8 mouse cellular contexts compared by ENCODE assay signal in the genomic region with DNA sequence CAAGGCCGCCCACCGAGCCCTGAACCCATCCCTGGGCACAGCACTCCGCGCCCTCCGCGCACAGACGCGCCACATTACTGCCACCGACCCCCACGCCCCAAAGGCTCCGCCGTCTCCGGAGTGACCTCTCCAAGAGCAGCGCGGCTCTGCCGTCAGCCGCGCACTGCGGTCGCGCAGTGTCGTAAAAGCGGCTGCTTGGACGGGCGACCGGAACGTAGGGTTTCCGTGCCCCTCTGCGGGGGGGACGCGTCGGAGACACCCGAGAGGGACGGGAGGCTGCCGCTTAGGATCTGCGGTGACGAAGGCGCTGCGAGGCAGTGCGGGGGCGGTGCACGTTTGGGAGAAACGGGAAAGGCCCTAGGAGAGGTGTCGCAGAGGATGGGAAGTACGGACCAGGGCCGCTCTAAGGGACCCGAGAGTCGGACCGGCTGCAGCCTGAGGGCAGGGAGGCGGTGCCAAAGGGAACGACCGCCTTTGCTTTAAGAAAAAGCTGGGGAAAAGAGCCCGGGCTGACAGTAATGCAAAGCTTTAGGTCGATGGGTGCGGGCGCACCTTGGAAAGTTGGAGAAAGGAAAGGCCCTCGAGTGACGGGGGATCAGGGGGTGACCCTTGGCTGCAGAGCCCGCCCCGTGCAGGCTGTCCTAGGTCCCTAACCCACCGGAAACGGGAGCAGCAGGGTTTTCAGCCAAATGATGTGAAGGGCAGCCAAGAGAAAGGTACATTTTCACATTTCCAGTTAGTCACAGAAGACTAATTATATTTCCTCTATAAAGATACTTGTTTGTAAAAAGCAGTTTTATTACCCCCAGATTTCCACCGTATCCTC. TPM values are rescaled to one million over a fixed set of nuclear protein-coding genes. Genes with fewer than 3 reads are reported as not detected.
A peak's percentile ranks its signal among the peaks of the same experiment; 100 is the strongest.
DNase-seq lines count a peak whose midpoint lies in the region; ATAC-seq and TF ChIP-seq lines count a peak whose summit lies in the region.

A gene (minus strand): TSS at position 389 of the 826 bp plus-strand sequence.

- peak within 1 kb of the TSS; percentile 68 for H3K4me2 ChIP-seq in heart, embryonic 11.5 days
- H3K4me2 ChIP-seq in kidney, embryonic 16.5 days (replicated peaks; ENCODE audit: low read depth, low read length) = peak within 1 kb of the TSS; percentile 63
- peak within 1 kb of the TSS; percentile 94 for H3K4me2 ChIP-seq in myocyte (ENCODE audit: low read depth)

- H3K79me2 ChIP-seq in liver, adult 2 months (ENCODE audit: control insufficient read depth, insufficient read depth, low read length) = peaks cover 12% of the 10 kb centered on the region; the same call in 1 of the 2 replicates
- peaks cover 9% of the 10 kb centered on the region for H3K79me2 ChIP-seq in myocyte (ENCODE audit: control insufficient read depth, insufficient read depth)

- H3K4me1 ChIP-seq in heart, embryonic 11.5 days (ENCODE audit: control insufficient read depth, insufficient read depth, low read length) = peaks cover 5% of the 10 kb centered on the region; the same call in 1 of the 2 replicates
- H3K4me1 ChIP-seq in kidney, embryonic 16.5 days (ENCODE audit: insufficient read depth, low read length) = peaks cover 13% of the 10 kb centered on the region
- H3K4me1 ChIP-seq in liver, adult 2 months (ENCODE audit: control insufficient read depth, insufficient read depth, low read length) = peaks cover 7% of the 10 kb centered on the region; the same call in 1 of the 2 replicates

- under 1% methylated on average over 61 of the region's 63 CpGs for WGBS in heart, embryonic 11.5 days (ENCODE audit: insufficient replicate concordance)
- under 1% methylated on average over 63 of the region's 63 CpGs for WGBS in kidney, embryonic 16.5 days
- under 1% methylated on average over 62 of the region's 63 CpGs for WGBS in liver, adult 2 months

- no peaks in the 10 kb centered on the region for H3K27me3 ChIP-seq in heart, embryonic 11.5 days (ENCODE audit: control insufficient read depth, insufficient read depth, low read length)
- no peaks in the 10 kb centered on the region for H3K27me3 ChIP-seq in kidney, embryonic 16.5 days (ENCODE audit: insufficient read depth, low read length)
- H3K27me3 ChIP-seq in liver, adult 2 months (ENCODE audit: control insufficient read depth, insufficient read depth, low read length) = no peaks in the 10 kb centered on the region
- no peaks in the 10 kb centered on the region for H3K27me3 ChIP-seq in myocyte (ENCODE audit: control insufficient read depth, insufficient read depth, insufficient read length)
- H3K27me3 ChIP-seq in splenic B cell, adult 2 months (ENCODE audit: control insufficient read depth, insufficient read depth, low read length, poor library complexity, severe bottlenecking) = no peaks in the 10 kb centered on the region

- TF ChIP-seq CTCF in liver, adult 2 months (IDR thresholded peaks at IDR 0.05; ENCODE audit: low read depth, low read length) = no peak

- ATAC-seq in erythroblast, adult 5-6 weeks (replicated peaks; ENCODE audit: low FRiP score, poor library complexity, severe bottlenecking) = peak; percentile 95
- peak; percentile 90 for ATAC-seq in heart, embryonic 11.5 days (replicated peaks; ENCODE audit: insufficient number of reproducible peaks, low FRiP score, low TSS enrichment)
- ATAC-seq in kidney, embryonic 16.5 days (ENCODE audit: low FRiP score, low TSS enrichment) = peak; percentile 94

- peak within 1 kb of the TSS; percentile 81 for H3K27ac ChIP-seq in heart, embryonic 11.5 days (ENCODE audit: low read depth, low read length)
- peak within 1 kb of the TSS; percentile 84 for H3K27ac ChIP-seq in kidney, embryonic 16.5 days (ENCODE audit: low read length)
- peak within 1 kb of the TSS; percentile 99 for H3K27ac ChIP-seq in liver, adult 2 months (replicated peaks; ENCODE audit: insufficient read depth, low read depth, low read length)

- peak within 1 kb of the TSS; percentile 97 for H3K9ac ChIP-seq in heart, embryonic 11.5 days (ENCODE audit: low read depth, low read length)
- H3K9ac ChIP-seq in kidney, embryonic 16.5 days (replicated peaks; ENCODE audit: low read length) = peak within 1 kb of the TSS; percentile 92
- H3K9ac ChIP-seq in liver, adult 2 months (ENCODE audit: low read depth, low read length) = peak within 1 kb of the TSS; percentile 99

- no peaks in the 10 kb centered on the region for H3K9me3 ChIP-seq in heart, embryonic 11.5 days (replicated peaks; ENCODE audit: control insufficient read depth, low read length)
- H3K9me3 ChIP-seq in kidney, embryonic 16.5 days (ENCODE audit: low read length) = no peaks in the 10 kb centered on the region

- H3K36me3 ChIP-seq in heart, embryonic 11.5 days (ENCODE audit: control insufficient read depth, insufficient read depth, low read length) = 0 out of 2 replicates have a peak, but pooled peaks cover 3% of the 10 kb centered on the region
- peaks cover 16% of the 10 kb centered on the region; the same call in 1 of the 2 replicates for H3K36me3 ChIP-seq in kidney, embryonic 16.5 days (ENCODE audit: insufficient read depth, low read length)
- H3K36me3 ChIP-seq in liver, adult 2 months (ENCODE audit: control insufficient read depth, insufficient read depth, low read length) = peaks cover 7% of the 10 kb centered on the region; the same call in 1 of the 2 replicates
- H3K36me3 ChIP-seq in myocyte (ENCODE audit: control insufficient read depth, insufficient read depth) = peaks cover 7% of the 10 kb centered on the region
- H3K36me3 ChIP-seq in splenic B cell, adult 2 months (ENCODE audit: control insufficient read depth, insufficient read depth, low read length, poor library complexity, severe bottlenecking) = no peaks in the 10 kb centered on the region

- peak within 1 kb of the TSS; percentile 85 for H3ac ChIP-seq in myocyte (ENCODE audit: control insufficient read depth, insufficient read length)

- peak within 1 kb of the TSS; percentile 99 for H3K4me3 ChIP-seq in heart, embryonic 11.5 days (ENCODE audit: low read depth, low read length)
- H3K4me3 ChIP-seq in kidney, embryonic 16.5 days (ENCODE audit: low read length) = peak within 1 kb of the TSS; percentile 93
- H3K4me3 ChIP-seq in liver, adult 2 months (ENCODE audit: insufficient read depth, low read depth, low read length) = peak within 1 kb of the TSS; percentile 100
- peak within 1 kb of the TSS; percentile 76 for H3K4me3 ChIP-seq in myocyte

- TF ChIP-seq POLR2A in liver, adult 2 months (IDR thresholded peaks at IDR 0.05; ENCODE audit: extremely low read depth, insufficient read depth, low read length) = peak; percentile 82; the same call in 1 of the 2 replicates
- TF ChIP-seq POLR2A in myocyte (IDR thresholded peaks at IDR 0.05; ENCODE audit: insufficient read length, low read depth) = peak; percentile 85

- DNase-seq in B cell, adult 2 months = peak; percentile 73 to 78
- DNase-seq in brain, adult 2 months (ENCODE audit: low read depth, low spot score) = peak; percentile 98
- DNase-seq in liver, adult 2 months (ENCODE audit: extremely low read depth, low read depth, low spot score) = peak; percentile 76
- DNase-seq in splenic B cell, adult 2 months (ENCODE audit: low read depth, low spot score) = peak; percentile 81

TF ChIP-seq in myocyte, 11 proteins besides CTCF, POLR2A, EP300 and RAD21:
- TF ChIP-seq TCF3 (IDR thresholded peaks at IDR 0.05; ENCODE audit: insufficient read length, low read depth) = no peak
- no peak for TF ChIP-seq TCF12 (IDR thresholded peaks at IDR 0.05; ENCODE audit: insufficient read depth, poor library complexity, severe bottlenecking)
- peak in 1 of 3 experiments; percentile 38 for TF ChIP-seq MYOD1 (IDR thresholded peaks at IDR 0.05; ENCODE audit: control insufficient read depth in 1 of 3, insufficient read length in 2 of 3, low read depth in 2 of 3)
- no peak for TF ChIP-seq CEBPB (IDR thresholded peaks at IDR 0.05; ENCODE audit: insufficient read depth, poor library complexity, severe bottlenecking)
- no peak for TF ChIP-seq E2F4 (IDR thresholded peaks at IDR 0.05; ENCODE audit: insufficient read depth)
- peak in 1 of 3 experiments; percentile 40 for TF ChIP-seq MYOG (IDR thresholded peaks at IDR 0.05; ENCODE audit: control insufficient read depth in 1 of 3, insufficient read depth in 1 of 3, insufficient read length in 2 of 3, low read depth in 2 of 3)
- TF ChIP-seq SRF (IDR thresholded peaks at IDR 0.05; ENCODE audit: control insufficient read depth, insufficient read length, low read depth) = no peak
- peak; percentile 85 for TF ChIP-seq POLR2AphosphoS2 (IDR thresholded peaks at IDR 0.05; ENCODE audit: insufficient read length, low read depth)

RNA-seq across cellular contexts. Expression of the gene that starts here (rescaled TPM):
- total RNA-seq in erythroblast, adult 5-6 weeks (2015; ENCODE audit: low replicate concordance) = 16.7 and 19.8 TPM in 2 replicates
- 6.7 and 16.4 TPM in 2 replicates for total RNA-seq in erythroblast, adult 5-6 weeks (2017; ENCODE audit: low replicate concordance)
- polyA plus RNA-seq in heart, embryonic 11.5 days (2014; fragmentation: Nextera tagmentation; extraction: Ambion mirVana) = 122 and 144 TPM in 2 replicates
- polyA plus RNA-seq in kidney, embryonic 16.5 days (2015; fragmentation: Nextera tagmentation; extraction: Ambion mirVana) = 64.0 and 67.9 TPM in 2 replicates
- total RNA-seq in liver, adult 2 months (2014; rRNA removed) = 39.5 and 41.1 TPM in 2 replicates
- 20.9 and 25.5 TPM in 2 replicates for polyA plus RNA-seq in liver, adult 2 months (2012; rRNA removed)
- polyA plus RNA-seq in myocyte (2012; fragmentation: generic; extraction: Trizol) = 64.6 TPM

Comparison
In these comparisons a context has a peak if more than half of its experiments do, and no peak if none do; other contexts are left out.
1. Peak in every context shown above with its lines: DNase-seq, ATAC-seq, H3K4me3 ChIP-seq and H3K27ac ChIP-seq.